Mouse (Mus musculus): ENCODE data around the gene P3h1. TPM values are rescaled to one million over a fixed set of nuclear protein-coding genes. Genes with fewer than 3 reads are reported as not detected.
"Not testable (repeated sequence)": the region's sequence is repeated elsewhere in the genome, so short reads cannot be mapped to it uniquely, and the experiment has no call there.

Gene P3h1
- polyA plus RNA-seq, 1 experiment = 30.0 TPM

DNA sequence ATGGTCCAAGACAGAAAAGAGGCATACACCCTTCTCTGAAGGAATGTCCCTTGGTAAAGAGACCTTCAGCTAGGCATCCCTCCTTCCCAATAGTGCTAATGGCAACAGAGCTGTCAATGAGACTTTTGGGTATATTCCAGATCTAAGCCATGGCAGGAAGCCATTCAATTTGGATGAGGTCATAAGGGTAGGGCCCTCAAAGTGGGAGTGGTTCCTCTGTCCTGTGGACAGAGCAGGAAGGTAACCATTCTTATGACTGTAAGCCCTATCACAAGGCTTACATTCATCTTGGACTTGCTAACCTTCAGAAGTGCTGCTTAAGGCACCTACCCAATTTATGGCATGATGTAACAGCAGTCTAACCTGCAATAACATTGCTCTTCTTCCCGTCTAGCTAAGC lies 41.9 kb downstream of the P3h1 start:
- TF ChIP-seq CTCF (IDR thresholded peaks at IDR 0.05; ENCODE audit: low read depth, low read length) (no peak), POLR2A (IDR thresholded peaks at IDR 0.05; ENCODE audit: insufficient read depth, low read length) (no peak), EP300 (IDR thresholded peaks at IDR 0.05; ENCODE audit: insufficient read depth, low read depth, low read length) (no peak)
- peaks cover 85% of the 10 kb centered on the region for H3K36me3 ChIP-seq (ENCODE audit: control insufficient read depth, insufficient read depth, low read length, poor library complexity, severe bottlenecking)
- no peak overlapping the region for H3K4me3 ChIP-seq (ENCODE audit: low read depth, low read length)
- H3K9ac ChIP-seq (ENCODE audit: low read depth, poor library complexity, severe bottlenecking) = no peak overlapping the region
- no peaks in the 10 kb centered on the region for H3K4me1 ChIP-seq (ENCODE audit: control insufficient read depth, insufficient read depth, low read length)
- H3K9me3 ChIP-seq (replicated peaks; ENCODE audit: control insufficient read depth, insufficient read depth, low read length, poor library complexity, severe bottlenecking) = no peaks in the 10 kb centered on the region
- no peak overlapping the region for H3K27ac ChIP-seq (ENCODE audit: insufficient read depth, low read length)
- no peaks in the 10 kb centered on the region for H3K27me3 ChIP-seq (ENCODE audit: control insufficient read depth, insufficient read depth, low read length, poor library complexity, severe bottlenecking)

DNA sequence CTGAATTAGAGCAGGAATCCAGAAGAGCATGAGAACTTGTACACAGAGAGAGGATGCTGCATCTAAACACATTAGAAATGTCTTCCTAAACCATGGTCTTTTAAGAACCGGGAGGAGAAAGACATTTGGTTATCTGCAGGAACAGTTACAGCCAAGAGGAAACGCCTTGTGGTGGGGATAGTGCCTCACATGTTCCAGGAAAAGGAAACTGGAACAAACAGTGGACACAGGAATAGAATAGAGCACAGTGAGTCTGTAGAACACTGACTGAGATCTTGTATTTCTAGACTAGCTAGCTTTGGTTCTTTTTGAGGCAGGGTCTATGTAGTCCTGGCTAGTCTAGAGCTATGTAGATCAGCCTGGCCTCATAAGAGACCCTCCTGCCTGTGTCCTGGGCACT lies 42.5 kb downstream of the P3h1 start:
- no peaks in the 10 kb centered on the region for H3K27me3 ChIP-seq (ENCODE audit: control insufficient read depth, insufficient read depth, low read length, poor library complexity, severe bottlenecking)
- peaks cover 89% of the 10 kb centered on the region for H3K36me3 ChIP-seq (ENCODE audit: control insufficient read depth, insufficient read depth, low read length, poor library complexity, severe bottlenecking)
- no peak overlapping the region for H3K9ac ChIP-seq (ENCODE audit: low read depth, poor library complexity, severe bottlenecking)
- no peaks in the 10 kb centered on the region for H3K9me3 ChIP-seq (replicated peaks; ENCODE audit: control insufficient read depth, insufficient read depth, low read length, poor library complexity, severe bottlenecking)
- H3K27ac ChIP-seq (ENCODE audit: insufficient read depth, low read length) = no peak overlapping the region
- H3K4me3 ChIP-seq (ENCODE audit: low read depth, low read length) = no peak overlapping the region
- no peaks in the 10 kb centered on the region for H3K4me1 ChIP-seq (ENCODE audit: control insufficient read depth, insufficient read depth, low read length)
- TF ChIP-seq CTCF (IDR thresholded peaks at IDR 0.05; ENCODE audit: low read depth, low read length) = no peak
- no peak for TF ChIP-seq EP300 (IDR thresholded peaks at IDR 0.05; ENCODE audit: insufficient read depth, low read depth, low read length)
- TF ChIP-seq POLR2A (IDR thresholded peaks at IDR 0.05; ENCODE audit: insufficient read depth, low read length) = no peak

DNA sequence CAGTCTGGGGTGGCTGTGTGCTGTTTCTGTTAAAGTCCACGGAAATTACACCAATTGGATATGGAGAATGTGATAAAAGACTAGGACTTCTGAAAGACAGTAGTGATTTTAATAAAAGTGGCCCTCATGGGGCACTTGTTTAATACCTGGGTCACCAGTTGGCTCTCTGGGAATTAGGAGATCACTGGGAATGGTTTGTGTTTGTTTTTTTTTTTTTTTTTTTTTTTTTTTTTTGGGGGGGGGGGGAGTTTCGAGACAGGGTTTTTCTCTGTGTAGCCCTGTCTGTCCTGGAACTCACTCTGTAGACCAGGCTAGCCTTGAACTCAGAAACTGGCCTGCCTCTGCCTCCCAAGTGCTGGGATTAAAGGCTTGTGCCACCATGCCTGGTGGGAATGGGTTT lies 43.0 kb downstream of the P3h1 start:
- Histone ChIP-seq H3K4me1 (ENCODE audit: control insufficient read depth, insufficient read depth, low read length) (no peaks in the 10 kb centered on the region), H3K9ac (ENCODE audit: low read depth, poor library complexity, severe bottlenecking) (no peak overlapping the region), H3K36me3 (ENCODE audit: control insufficient read depth, insufficient read depth, low read length, poor library complexity, severe bottlenecking) (peaks cover 88% of the 10 kb centered on the region), H3K9me3 (replicated peaks; ENCODE audit: control insufficient read depth, insufficient read depth, low read length, poor library complexity, severe bottlenecking) (no peaks in the 10 kb centered on the region), H3K27me3 (ENCODE audit: control insufficient read depth, insufficient read depth, low read length, poor library complexity, severe bottlenecking) (no peaks in the 10 kb centered on the region), H3K27ac (ENCODE audit: insufficient read depth, low read length) (0 out of 2 replicates have a peak overlapping the region, but pooled peaks have one; percentile 32), H3K4me3 (ENCODE audit: low read depth, low read length) (no peak overlapping the region)
- TF ChIP-seq POLR2A (IDR thresholded peaks at IDR 0.05; ENCODE audit: insufficient read depth, low read length) (no peak), CTCF (IDR thresholded peaks at IDR 0.05; ENCODE audit: low read depth, low read length) (no peak), EP300 (IDR thresholded peaks at IDR 0.05; ENCODE audit: insufficient read depth, low read depth, low read length) (no peak)

DNA sequence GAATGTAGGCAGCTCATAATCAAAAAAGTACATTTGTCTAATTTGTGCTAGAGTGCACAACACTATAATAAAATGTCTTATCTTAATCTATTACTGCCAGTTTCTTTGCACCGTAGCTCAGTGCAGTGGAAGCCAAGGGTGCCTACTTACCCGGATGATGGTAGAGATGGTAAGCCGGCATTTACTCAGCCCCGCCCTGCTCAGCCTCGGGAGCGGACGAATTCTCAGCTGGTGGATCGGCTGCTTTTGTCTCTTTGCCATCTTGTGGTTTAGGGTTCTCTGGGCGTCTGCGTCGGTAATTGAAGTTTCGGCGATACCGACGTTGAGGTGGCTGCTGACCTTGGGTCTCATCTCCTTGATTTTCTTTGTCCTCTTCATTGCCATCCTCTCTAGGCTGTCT lies 46.1 kb downstream of the P3h1 start:
- not testable (repeated sequence) for H3K9me3 ChIP-seq (replicated peaks; ENCODE audit: control insufficient read depth, insufficient read depth, low read length, poor library complexity, severe bottlenecking)

DNA sequence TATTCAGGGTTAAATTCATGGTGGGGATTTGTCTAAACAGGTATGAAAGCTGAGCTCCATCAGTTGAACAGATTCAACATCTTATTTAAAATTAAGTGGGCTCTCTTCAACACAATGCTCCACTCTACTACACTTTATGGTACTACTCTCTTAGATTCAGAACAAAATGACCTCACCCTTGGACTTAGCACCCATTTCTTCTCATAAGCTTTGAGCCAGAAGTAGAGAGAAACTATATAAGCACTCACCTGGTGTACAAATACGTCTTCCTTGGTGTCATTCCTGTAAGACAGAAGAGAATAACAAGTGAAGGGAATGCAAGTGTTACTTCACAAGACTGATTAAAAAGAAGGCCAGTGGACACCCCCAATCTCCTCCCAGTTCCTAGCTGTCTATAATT lies 52.1 kb downstream of the P3h1 start:
- Histone ChIP-seq H3K4me3 (ENCODE audit: low read depth, low read length) (no peak overlapping the region), H3K9ac (ENCODE audit: low read depth, poor library complexity, severe bottlenecking) (no peak overlapping the region), H3K27me3 (ENCODE audit: control insufficient read depth, insufficient read depth, low read length, poor library complexity, severe bottlenecking) (no peaks in the 10 kb centered on the region), H3K9me3 (replicated peaks; ENCODE audit: control insufficient read depth, insufficient read depth, low read length, poor library complexity, severe bottlenecking) (no peaks in the 10 kb centered on the region), H3K4me1 (ENCODE audit: control insufficient read depth, insufficient read depth, low read length) (no peaks in the 10 kb centered on the region), H3K27ac (ENCODE audit: insufficient read depth, low read length) (no peak overlapping the region), H3K36me3 (ENCODE audit: control insufficient read depth, insufficient read depth, low read length, poor library complexity, severe bottlenecking) (peaks cover 85% of the 10 kb centered on the region)
- no peak for TF ChIP-seq CTCF (IDR thresholded peaks at IDR 0.05; ENCODE audit: low read depth, low read length)
- no peak for TF ChIP-seq EP300 (IDR thresholded peaks at IDR 0.05; ENCODE audit: insufficient read depth, low read depth, low read length)
- no peak for TF ChIP-seq POLR2A (IDR thresholded peaks at IDR 0.05; ENCODE audit: insufficient read depth, low read length)

More for the DNA sequence above, 46.1 kb downstream of the P3h1 start:
- not testable (repeated sequence) for H3K27me3 ChIP-seq (ENCODE audit: control insufficient read depth, insufficient read depth, low read length, poor library complexity, severe bottlenecking); H3K9ac ChIP-seq (ENCODE audit: low read depth, poor library complexity, severe bottlenecking); H3K27ac ChIP-seq (ENCODE audit: insufficient read depth, low read length); H3K4me1 ChIP-seq (ENCODE audit: control insufficient read depth, insufficient read depth, low read length); H3K4me3 ChIP-seq (ENCODE audit: low read depth, low read length)
- H3K36me3 ChIP-seq (ENCODE audit: control insufficient read depth, insufficient read depth, low read length, poor library complexity, severe bottlenecking) = peaks cover 88% of the 10 kb centered on the region

DNA sequence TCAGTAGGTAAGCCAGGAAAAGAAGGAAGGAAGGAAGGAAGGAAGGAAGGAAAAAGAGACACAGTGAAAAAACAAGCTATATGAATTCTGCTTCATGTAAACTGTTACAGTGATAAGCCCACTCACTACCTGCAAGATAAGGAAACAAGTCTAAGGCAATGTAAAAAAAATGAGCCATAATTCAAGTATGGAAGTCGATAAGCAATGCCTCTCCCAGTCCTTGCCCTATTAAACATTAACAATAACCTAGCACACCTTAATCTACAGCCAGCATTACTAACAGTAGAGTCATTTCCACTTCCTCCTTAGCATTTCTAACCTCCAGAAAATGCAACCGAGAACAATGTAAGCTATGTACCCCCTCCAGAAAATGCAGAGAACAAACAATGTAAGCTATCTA lies 52.6 kb downstream of the P3h1 start:
- Histone ChIP-seq H3K27ac (ENCODE audit: insufficient read depth, low read length) (no peak overlapping the region), H3K9ac (ENCODE audit: low read depth, poor library complexity, severe bottlenecking) (no peak overlapping the region), H3K27me3 (ENCODE audit: control insufficient read depth, insufficient read depth, low read length, poor library complexity, severe bottlenecking) (no peaks in the 10 kb centered on the region), H3K4me1 (ENCODE audit: control insufficient read depth, insufficient read depth, low read length) (no peaks in the 10 kb centered on the region), H3K9me3 (replicated peaks; ENCODE audit: control insufficient read depth, insufficient read depth, low read length, poor library complexity, severe bottlenecking) (no peaks in the 10 kb centered on the region), H3K4me3 (ENCODE audit: low read depth, low read length) (no peak overlapping the region), H3K36me3 (ENCODE audit: control insufficient read depth, insufficient read depth, low read length, poor library complexity, severe bottlenecking) (peaks cover 84% of the 10 kb centered on the region)
- TF ChIP-seq POLR2A (IDR thresholded peaks at IDR 0.05; ENCODE audit: insufficient read depth, low read length) (no peak), EP300 (IDR thresholded peaks at IDR 0.05; ENCODE audit: insufficient read depth, low read depth, low read length) (no peak), CTCF (IDR thresholded peaks at IDR 0.05; ENCODE audit: low read depth, low read length) (no peak)

Data from ES-Bruce4 (cell line).